Mouse (Mus musculus): ENCODE results near the gene Ncoa3.

DNA sequence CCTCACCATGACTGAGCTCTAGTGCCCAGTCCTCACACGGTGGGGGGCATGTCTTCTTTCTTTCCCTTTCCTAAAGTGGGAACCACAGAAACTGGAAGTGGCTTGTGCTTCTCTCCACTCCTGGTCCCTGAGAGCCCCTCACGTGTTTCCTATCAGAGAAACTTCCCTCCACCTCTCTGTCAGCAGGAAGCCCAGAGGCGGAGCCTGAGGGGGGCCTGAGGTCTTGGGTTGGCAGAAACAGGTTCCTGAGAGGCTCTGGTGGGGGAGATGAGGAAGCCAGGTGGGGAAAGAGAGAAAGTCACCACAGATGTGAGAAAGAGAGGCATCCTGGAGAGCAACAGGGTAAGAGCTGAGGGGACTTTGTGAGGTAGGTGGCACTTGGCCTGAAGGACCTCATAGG is 42.7 kb upstream of the Ncoa3 start:
- TF ChIP-seq POLR2A (IDR thresholded peaks at IDR 0.05; ENCODE audit: borderline replicate concordance, control insufficient read depth, low read depth, low read length) (no peak), CTCF (IDR thresholded peaks at IDR 0.05; ENCODE audit: control insufficient read depth, insufficient read depth, low read length) (no peak)
